Mouse (Mus musculus) left cerebral cortex, postnatal 10 days (tissue): Measurements from ENCODE around the gene Hmg20a. TPM values are rescaled to one million over a fixed set of nuclear protein-coding genes. Genes with fewer than 3 reads are reported as not detected.

Source experiments
- DNase-seq, 2 experiments: peaks; one replicate each; pipeline ENCODE4 v3.0.0; 2021 to 2022; ENCODE audit warnings: low spot score in 2 of 2, mixed read lengths in 1 of 2; ENCODE audit errors: extremely low spot score in 1 of 2
- intact Hi-C: fragments of 180-260 bp; cut with DNase I; formaldehyde crosslinking; loops from one replicate; pipeline ENCODE4 v1.15.1; 2025
- total RNA-seq, 2 experiments: library from RNA; stranded (reverse); gene quantifications; 2 replicates each; pipeline ENCODE4 v1.2.3; 2021

Gene Hmg20a
- total RNA-seq = 10 to 100 TPM; 61.6 to 62.2 TPM

DNA sequence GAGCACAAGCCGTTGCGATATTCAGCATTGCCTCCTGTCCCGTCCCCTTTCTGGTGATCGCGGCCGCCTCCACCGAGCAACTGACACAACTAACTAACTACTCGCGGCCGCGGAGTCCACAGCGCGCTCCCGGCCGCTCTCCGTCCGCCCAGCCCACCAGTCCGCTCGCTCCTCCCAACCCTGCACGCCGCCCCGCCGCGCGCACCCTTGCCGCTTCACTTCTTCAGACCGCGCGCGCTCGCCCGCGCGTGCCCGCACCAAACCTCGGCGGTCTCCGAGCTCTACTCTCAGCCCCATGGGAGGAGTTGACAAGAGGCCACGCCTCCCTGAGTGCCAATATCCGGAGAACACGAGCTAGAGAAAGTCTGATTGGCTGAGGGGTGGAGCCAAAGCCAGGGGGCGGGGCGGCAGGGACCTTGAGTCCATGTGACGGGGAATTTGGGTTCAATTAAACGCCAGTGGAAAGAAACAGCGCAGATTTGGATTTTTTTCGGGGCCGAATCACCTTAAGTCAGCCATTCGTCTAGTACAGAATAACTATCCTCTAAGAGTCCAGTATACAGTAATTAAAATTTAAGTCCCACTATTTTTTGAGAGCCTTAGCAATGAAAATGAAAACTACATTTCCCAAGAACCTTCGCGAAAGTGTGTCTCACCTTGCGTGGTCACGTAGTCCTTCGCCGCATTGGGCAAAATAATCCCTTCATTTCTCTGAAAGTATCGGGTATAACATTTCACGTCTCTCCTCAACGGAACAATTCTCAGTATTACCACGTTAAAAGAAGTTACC lies at the start of gene Hmg20a, which contains the start of gene Peak1:
TSS of gene Hmg20a (plus strand) at position 662 of the 790 bp plus-strand sequence.
TSS of gene Peak1 (minus strand) at position 120 of the 790 bp plus-strand sequence.
- intact Hi-C loops = loop anchor here (2.0 to 10.0 kb wide), 2 partner anchors 89 to 203 kb away; no protein-coding TSS in a partner anchor
- DNase-seq = peak; percentile 100

DNA sequence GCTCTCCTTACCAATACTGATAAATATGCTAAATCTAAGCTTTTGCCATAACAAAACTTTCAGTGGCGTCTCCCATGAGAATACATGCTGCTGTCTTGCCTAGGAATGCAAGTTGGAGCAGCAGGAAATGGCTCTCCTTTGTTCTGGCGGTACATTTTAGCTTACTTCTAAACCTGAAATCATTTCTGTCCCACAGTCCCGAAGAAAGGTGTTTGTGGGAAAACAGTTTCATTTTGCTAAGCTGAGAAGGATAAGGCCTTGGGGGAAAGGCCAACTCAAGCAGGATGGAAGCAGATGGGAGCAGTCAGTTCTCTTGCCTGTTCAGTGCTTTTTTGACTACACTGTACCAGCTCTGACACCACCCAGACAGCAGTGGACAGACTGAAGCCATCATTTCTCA lies 49.6 kb upstream of the Hmg20a start:
- no peak for DNase-seq
- intact Hi-C loops = no loop called here

GRCm38 (mm10) chr9:56370710-56371109 lies 47.7 kb upstream of the Hmg20a start:
- intact Hi-C loops = no loop called here
- DNase-seq = no peak

DNA sequence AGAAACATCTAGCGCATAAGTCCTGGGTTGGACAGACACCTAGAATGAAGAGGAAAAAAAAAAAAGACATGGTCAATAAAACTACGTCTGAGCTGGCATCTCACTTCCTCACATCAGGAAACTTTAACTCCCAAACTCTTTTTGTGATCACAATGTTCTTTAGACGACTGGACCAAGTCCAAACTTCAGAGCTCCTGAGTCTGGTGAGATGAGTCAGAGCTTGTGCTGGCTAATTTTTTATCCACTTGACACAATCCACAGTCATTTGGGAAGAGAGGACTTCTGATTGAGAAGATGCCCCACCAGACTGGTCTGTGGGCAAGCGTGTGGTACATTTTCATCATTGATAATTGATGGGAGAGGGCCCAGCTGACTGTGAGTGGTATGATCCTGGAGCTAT lies 44.0 kb upstream of the Hmg20a start:
- DNase-seq = no peak

GRCm38 (mm10) chr9:56382786-56383185 lies 35.6 kb upstream of the Hmg20a start:
- intact Hi-C loops = no loop called here
- DNase-seq = peak in 1 of 2 experiments; percentile 9

More for the DNA sequence above, 44.0 kb upstream of the Hmg20a start:
- intact Hi-C loops = no loop called here

DNA sequence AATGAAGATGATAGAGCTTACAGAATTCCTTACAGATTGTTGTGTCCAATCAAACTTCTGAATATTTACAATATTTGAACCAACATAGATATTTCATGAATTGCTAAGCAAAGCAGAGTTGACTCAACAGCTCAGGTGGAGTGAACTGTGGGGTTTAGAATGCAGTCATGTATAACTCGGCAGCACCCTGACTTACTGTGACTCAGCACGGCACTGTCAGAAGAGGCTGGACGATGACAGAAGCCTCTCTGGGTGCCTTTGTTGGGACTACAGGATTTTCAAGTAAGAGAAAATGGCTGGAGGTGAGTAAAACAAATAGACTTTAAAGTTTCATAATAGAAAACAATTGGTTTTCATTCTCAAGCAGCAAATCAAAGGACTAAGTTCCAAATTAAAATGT lies 25.6 kb upstream of the Hmg20a start:
- no peak for DNase-seq

GRCm38 (mm10) chr9:56396306-56396705 lies 22.1 kb upstream of the Hmg20a start:
- intact Hi-C loops = no loop called here
- DNase-seq = no peak

More for the DNA sequence above, 25.6 kb upstream of the Hmg20a start:
- intact Hi-C loops = no loop called here

GRCm38 (mm10) chr9:56404619-56405018 lies 13.8 kb upstream of the Hmg20a start:
- no peak for DNase-seq

DNA sequence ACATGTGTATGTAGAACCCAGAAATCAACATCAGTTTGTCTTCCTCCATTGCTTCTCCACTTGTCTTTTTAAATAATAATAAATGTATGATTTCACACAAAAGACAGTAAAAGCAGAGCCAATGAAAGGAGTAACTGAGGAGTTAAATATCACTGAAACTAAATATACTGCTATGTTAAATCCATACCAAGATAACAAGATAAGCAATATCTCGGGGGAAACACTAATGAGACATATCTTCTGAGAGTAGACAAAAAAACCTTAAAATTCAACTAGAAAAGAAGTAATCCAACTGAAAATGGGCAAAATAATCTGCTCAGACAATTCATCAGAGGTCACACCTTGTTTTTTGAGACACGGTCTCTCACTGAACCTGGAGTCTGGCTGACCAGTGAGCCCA lies 8.5 kb upstream of the Hmg20a start:
- intact Hi-C loops = loop anchor here (10.0 kb wide), 1 partner anchor 195 kb away; no protein-coding TSS in a partner anchor
- no peak for DNase-seq

More at GRCm38 (mm10) chr9:56404619-56405018, 13.8 kb upstream of the Hmg20a start:
- intact Hi-C loops = no loop called here

DNA sequence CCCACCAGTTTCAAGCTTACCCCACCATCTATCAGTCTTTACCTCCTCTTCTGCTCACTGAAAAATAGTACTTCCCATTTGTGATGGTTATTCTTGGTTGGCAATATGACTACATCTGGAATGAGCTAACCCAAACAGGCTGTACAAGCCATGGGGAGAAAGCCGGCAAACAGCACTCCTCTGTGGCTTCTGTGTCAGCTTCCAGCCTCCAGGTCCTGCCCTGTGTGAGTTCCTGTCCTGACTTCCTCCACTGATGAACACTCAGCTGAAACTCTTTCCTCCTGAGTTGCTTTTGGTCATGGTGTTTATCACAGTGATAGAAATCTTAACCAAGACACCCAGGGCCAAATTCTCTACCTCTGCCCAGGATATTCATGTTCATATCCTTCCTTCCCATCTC lies 5.7 kb upstream of the Hmg20a start:
- DNase-seq = no peak
- intact Hi-C loops = loop anchor here (10.0 kb wide), 1 partner anchor 198 kb away; no protein-coding TSS in a partner anchor

DNA sequence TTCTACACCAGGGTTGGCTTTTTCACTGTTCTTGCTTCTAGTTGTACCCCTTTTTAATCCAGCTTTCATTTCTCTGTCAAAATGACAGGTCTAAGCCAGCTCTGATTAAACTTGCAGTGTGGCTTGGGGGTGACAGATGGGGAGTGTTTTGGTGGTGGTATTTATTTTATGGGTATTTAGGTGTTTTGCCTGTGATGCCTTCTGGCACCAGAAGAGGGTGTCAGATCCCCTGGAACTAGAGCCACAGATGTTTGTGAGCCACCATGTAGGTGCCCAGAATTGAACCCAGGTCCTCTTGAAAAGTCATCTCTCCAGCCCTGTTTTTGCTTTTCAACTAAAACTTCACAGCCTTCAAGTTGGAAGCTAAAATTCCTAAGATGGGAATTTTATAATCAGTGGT lies 4.1 kb upstream of the Hmg20a start:
- no peak for DNase-seq
- intact Hi-C loops = loop anchor here (10.0 kb wide), 1 partner anchor 200 kb away; no protein-coding TSS in a partner anchor

DNA sequence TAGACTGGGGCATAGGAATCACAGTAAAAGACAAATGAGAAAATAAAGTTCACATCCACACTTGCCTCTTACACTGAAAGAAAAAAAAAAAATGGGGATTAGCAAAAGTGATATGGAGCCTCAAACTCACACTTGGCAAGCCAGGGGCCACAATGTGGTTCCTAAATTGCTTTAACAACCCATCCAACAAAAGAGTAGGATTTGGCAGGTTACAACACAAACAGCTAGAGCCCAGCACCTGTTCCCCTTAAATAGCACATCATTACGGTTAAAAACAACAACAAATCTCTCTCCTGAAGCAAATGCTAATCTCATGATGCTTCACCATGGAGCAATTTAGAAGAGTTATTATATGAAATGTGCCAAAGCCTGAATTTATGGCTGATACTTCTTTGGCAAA lies 3.0 kb upstream of the Hmg20a start:
- intact Hi-C loops = loop anchor here (10.0 kb wide), 1 partner anchor 201 kb away; no protein-coding TSS in a partner anchor

DNA sequence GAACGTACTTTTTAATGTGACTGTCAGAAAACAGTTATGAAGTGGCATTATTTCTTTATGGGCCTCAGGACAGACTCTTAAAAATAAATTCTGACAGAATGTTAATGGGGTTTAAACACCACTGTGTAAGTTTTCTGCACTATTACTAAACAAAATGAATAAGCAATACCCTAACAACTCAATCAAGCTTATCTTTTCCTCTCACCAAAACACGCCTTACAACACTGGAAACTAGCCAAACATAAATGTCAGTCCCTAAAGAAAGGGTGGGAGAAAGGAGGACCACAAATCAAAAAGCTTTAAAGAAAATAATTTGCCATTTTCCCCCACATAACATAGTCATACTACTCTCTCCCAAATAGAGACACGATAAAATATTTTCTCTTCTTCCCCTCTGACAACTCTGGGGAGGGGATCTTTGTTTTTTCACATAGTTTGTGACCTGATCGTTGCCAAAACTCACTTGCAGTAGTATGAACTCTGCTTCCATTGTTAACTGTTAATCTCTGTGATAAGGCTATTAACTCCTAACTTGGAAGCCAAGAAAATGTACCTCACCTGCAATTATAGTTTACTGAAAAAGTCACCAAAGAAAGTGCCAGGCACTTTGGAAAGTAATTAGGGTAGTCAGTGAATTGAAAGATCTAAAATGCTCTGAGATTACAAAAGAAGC lies 2.3 kb upstream of the Hmg20a start:
- intact Hi-C loops = loop anchor here (2.0 to 10.0 kb wide), 2 partner anchors 91 to 201 kb away; no protein-coding TSS in a partner anchor
- DNase-seq = no peak

More for the DNA sequence above, 3.0 kb upstream of the Hmg20a start:
- DNase-seq = no peak

GRCm38 (mm10) chr9:56417415-56417947 lies 928 bp upstream of the Hmg20a start:
- intact Hi-C loops = loop anchor here (2.0 to 10.0 kb wide), 2 partner anchors 89 to 203 kb away; no protein-coding TSS in a partner anchor
- peak; percentile 41 to 91 for DNase-seq

GRCm38 (mm10) chr9:56418738-56419239 lies 380 bp downstream of the Hmg20a start:
- DNase-seq = peak; percentile 87 to 90
- intact Hi-C loops = loop anchor here (10.0 kb wide), 1 partner anchor 204 kb away; no protein-coding TSS in a partner anchor

GRCm38 (mm10) chr9:56420236-56420635 lies 1.8 kb downstream of the Hmg20a start:
- intact Hi-C loops = no loop called here
- DNase-seq = no peak

DNA sequence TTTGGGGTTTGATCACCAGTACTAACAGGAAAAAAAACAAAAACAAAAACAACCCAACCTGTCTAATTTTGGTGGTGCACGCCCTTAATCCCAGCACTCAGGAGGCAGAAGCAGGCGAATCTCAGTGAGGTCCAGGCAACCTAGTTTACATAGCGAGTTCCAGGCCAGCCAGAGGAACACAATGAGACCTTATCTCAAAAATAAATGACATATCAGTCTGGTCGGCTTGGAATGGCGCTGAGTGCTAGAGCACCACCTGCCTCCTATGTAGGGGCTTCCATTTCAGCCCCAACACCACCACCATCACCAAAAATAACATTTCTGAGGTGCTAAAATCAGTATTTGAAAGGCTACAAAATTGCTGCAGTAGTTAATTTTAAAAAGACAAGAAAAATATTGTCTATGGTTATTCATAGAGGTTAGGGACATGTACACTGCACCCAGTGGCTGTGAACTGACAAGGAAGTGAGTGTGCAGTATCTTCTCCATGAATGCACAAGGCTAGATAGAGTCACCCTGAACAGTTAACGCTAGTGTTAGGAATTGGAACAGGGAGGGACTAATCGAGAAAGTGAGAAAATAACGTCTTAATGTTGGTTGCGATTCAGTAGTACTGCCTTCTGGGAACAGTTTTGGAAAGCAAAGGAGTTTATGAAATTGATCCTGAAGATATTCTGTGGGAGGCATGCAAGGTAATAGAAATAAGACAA lies 2.6 kb downstream of the Hmg20a start:
- intact Hi-C loops = no loop called here
- no peak for DNase-seq

DNA sequence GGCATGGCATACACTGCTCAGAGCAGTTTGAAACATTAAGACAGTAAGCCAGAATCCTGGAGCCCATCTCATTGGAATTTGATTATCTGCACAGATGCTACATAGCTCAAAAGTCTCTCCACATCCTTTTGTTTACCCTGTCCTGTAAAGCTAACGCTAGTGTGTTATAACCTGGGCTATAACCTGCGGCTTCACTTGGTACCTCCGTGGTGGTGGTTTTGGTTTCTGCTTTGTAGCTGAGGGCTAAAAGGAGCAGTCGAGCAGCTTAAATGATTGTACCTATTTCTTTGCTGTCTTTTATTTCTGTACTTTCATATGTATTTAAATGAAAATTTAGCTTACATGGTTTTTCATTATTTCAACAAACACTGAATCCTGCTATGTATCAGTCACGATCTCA lies 3.6 kb downstream of the Hmg20a start:
- intact Hi-C loops = no loop called here
- DNase-seq = no peak
